Mouse (Mus musculus) MEL (cell line): ENCODE measurements around the gene Fbxw8. TPM values are rescaled to one million over a fixed set of nuclear protein-coding genes. Genes with fewer than 3 reads are reported as not detected.

Source experiments
- DNase-seq: peaks from one replicate; pipeline ENCODE4 v3.0.0; 2011; ENCODE audit warnings: low read depth, low spot score
- H3K27ac ChIP-seq: 2 replicates; pipeline ENCODE4 v1.5.1; 2012; ENCODE audit warnings: low read depth, mild to moderate bottlenecking, control low read depth, low read length, moderate library complexity; ENCODE audit not compliant: control insufficient read depth
- H3K27me3 ChIP-seq, 2 experiments: fragments of 150-350 bp in 1 of 2; sonication (generic) in 1 of 2; 2 replicates each; pipeline ENCODE4 v1.6.1; 2012; ENCODE audit warnings: low read length in 2 of 2, mild to moderate bottlenecking in 2 of 2, improper control_type of control experiment in 1 of 2, moderate library complexity in 1 of 2; ENCODE audit not compliant: insufficient read depth in 2 of 2, control insufficient read depth in 1 of 2
- H3K36me3 ChIP-seq, 2 experiments: 2 replicates each; pipeline ENCODE4 v1.6.1; 2012 to 2014; ENCODE audit warnings: low read length in 2 of 2, improper control_type of control experiment in 1 of 2, inconsistent platforms in 1 of 2, mild to moderate bottlenecking in 1 of 2; ENCODE audit not compliant: insufficient read depth in 2 of 2, control insufficient read depth in 1 of 2
- H3K4me1 ChIP-seq, 2 experiments: fragments of 150-350 bp in 1 of 2; sonication (generic) in 1 of 2; 2 replicates each; pipeline ENCODE4 v1.6.1; 2012; ENCODE audit warnings: low read length in 2 of 2, improper control_type of control experiment in 1 of 2, mild to moderate bottlenecking in 1 of 2; ENCODE audit not compliant: insufficient read depth in 2 of 2, control insufficient read depth in 1 of 2
- H3K4me3 ChIP-seq, 2 experiments: fragments of 150-350 bp in 1 of 2; sonication (generic) in 1 of 2; 2 replicates each; pipeline ENCODE4 v1.5.1; 2012; ENCODE audit warnings: low read depth in 2 of 2, low read length in 2 of 2, mild to moderate bottlenecking in 2 of 2, moderate library complexity in 2 of 2, control low read depth in 1 of 2, improper control_type of control experiment in 1 of 2; ENCODE audit not compliant: control insufficient read depth in 1 of 2, insufficient read depth in 1 of 2
- H3K79me2 ChIP-seq: 2 replicates; pipeline ENCODE4 v1.6.1; 2012; ENCODE audit warnings: mild to moderate bottlenecking, low read length, moderate library complexity; ENCODE audit not compliant: control insufficient read depth, poor library complexity, insufficient read depth
- H3K9ac ChIP-seq: 2 replicates; pipeline ENCODE4 v1.6.1; 2012; ENCODE audit warnings: low read depth, mild to moderate bottlenecking, control low read depth, low read length, moderate library complexity; ENCODE audit not compliant: control insufficient read depth, poor library complexity, severe bottlenecking
- H3K9me3 ChIP-seq: fragments of 150-350 bp; sonication (generic); replicated peaks from 2 replicates; pipeline ENCODE4 v1.6.1; 2012; ENCODE audit warnings: mild to moderate bottlenecking, low read length, improper control_type of control experiment, moderate library complexity; ENCODE audit not compliant: insufficient read depth
- BHLHE40 ChIP-seq: IDR thresholded peaks from 2 replicates; pipeline ENCODE4 v1.6.1; 2012; ENCODE audit warnings: low read depth, mild to moderate bottlenecking, inconsistent platforms, low read length, improper control_type of control experiment, borderline replicate concordance
- CHD2 ChIP-seq: IDR thresholded peaks from 2 replicates; pipeline ENCODE4 v1.6.1; 2011; ENCODE audit warnings: low read length, improper control_type of control experiment
- ELF1 ChIP-seq: IDR thresholded peaks from 2 replicates; pipeline ENCODE4 v1.6.1; 2014; ENCODE audit warnings: low read depth, mild to moderate bottlenecking, inconsistent platforms, low read length, improper control_type of control experiment, moderate library complexity
- EP300 ChIP-seq, 2 experiments: IDR thresholded peaks; 2 replicates each; pipeline ENCODE4 v1.6.1; 2011; ENCODE audit warnings: improper control_type of control experiment in 2 of 2, low read length in 2 of 2, low read depth in 1 of 2, mild to moderate bottlenecking in 1 of 2
- HCFC1 ChIP-seq: IDR thresholded peaks from 2 replicates; pipeline ENCODE4 v1.6.1; 2012; ENCODE audit warnings: low read depth, mild to moderate bottlenecking, inconsistent platforms, low read length, improper control_type of control experiment, moderate library complexity
- KAT2A ChIP-seq: conservative IDR thresholded peaks from 2 replicates; pipeline ENCODE4 v1.6.1; 2012; ENCODE audit warnings: low read depth, low read length, improper control_type of control experiment, inconsistent platforms
- MAX ChIP-seq: IDR thresholded peaks from 2 replicates; pipeline ENCODE4 v1.6.1; 2011; ENCODE audit warnings: low read length, improper control_type of control experiment
- MAZ ChIP-seq: IDR thresholded peaks from 2 replicates; pipeline ENCODE4 v1.6.1; 2012; ENCODE audit warnings: low read depth, mild to moderate bottlenecking, inconsistent platforms, low read length, improper control_type of control experiment
- MEF2A ChIP-seq: IDR thresholded peaks from 2 replicates; pipeline ENCODE4 v1.6.1; 2014; ENCODE audit warnings: low read depth, mild to moderate bottlenecking, inconsistent platforms, low read length, improper control_type of control experiment; ENCODE audit not compliant: poor library complexity, insufficient replicate concordance, severe bottlenecking; ENCODE audit errors: extremely low read depth
- MXI1 ChIP-seq: IDR thresholded peaks from 2 replicates; pipeline ENCODE4 v1.6.1; 2011; ENCODE audit warnings: mild to moderate bottlenecking, low read depth, low read length, improper control_type of control experiment
- MYC ChIP-seq: IDR thresholded peaks from 2 replicates; pipeline ENCODE4 v1.6.1; 2011; ENCODE audit warnings: low read depth, mild to moderate bottlenecking, low read length, improper control_type of control experiment, moderate library complexity
- NELFE ChIP-seq: IDR thresholded peaks from 2 replicates; pipeline ENCODE4 v1.6.1; 2011; ENCODE audit warnings: low read depth, low read length, improper control_type of control experiment
- NRF1 ChIP-seq: IDR thresholded peaks from 2 replicates; pipeline ENCODE4 v1.6.1; 2014; ENCODE audit warnings: low read depth, mild to moderate bottlenecking, inconsistent platforms, low read length, improper control_type of control experiment, moderate library complexity; ENCODE audit not compliant: poor library complexity, insufficient read depth, severe bottlenecking
- POLR2A ChIP-seq, 2 experiments: IDR thresholded peaks; 2 replicates each; pipeline ENCODE4 v1.6.1; 2011 to 2012; ENCODE audit warnings: low read length in 2 of 2, mild to moderate bottlenecking in 2 of 2, control low read depth in 1 of 2, improper control_type of control experiment in 1 of 2, low read depth in 1 of 2, moderate library complexity in 1 of 2; ENCODE audit not compliant: control insufficient read depth in 1 of 2, insufficient read depth in 1 of 2, poor library complexity in 1 of 2
- POLR2AphosphoS5 ChIP-seq: IDR thresholded peaks from 2 replicates; pipeline ENCODE4 v1.6.1; 2012; ENCODE audit warnings: low read depth, borderline replicate concordance, mild to moderate bottlenecking, inconsistent platforms, low read length, moderate library complexity, mixed read lengths
- RAD21 ChIP-seq: IDR thresholded peaks from 2 replicates; pipeline ENCODE4 v1.6.1; 2011; ENCODE audit warnings: mild to moderate bottlenecking, low read depth, low read length, improper control_type of control experiment
- RCOR1 ChIP-seq: IDR thresholded peaks from 2 replicates; pipeline ENCODE4 v1.6.1; 2012; ENCODE audit warnings: low read depth, mild to moderate bottlenecking, inconsistent platforms, low read length, improper control_type of control experiment
- SIN3A ChIP-seq: IDR thresholded peaks from 2 replicates; pipeline ENCODE4 v1.6.1; 2012; ENCODE audit warnings: low read length, improper control_type of control experiment, inconsistent platforms
- SMC3 ChIP-seq: IDR thresholded peaks from 2 replicates; pipeline ENCODE4 v1.6.1; 2011; ENCODE audit warnings: low read depth, low read length, improper control_type of control experiment
- polyA plus RNA-seq, 2 experiments: library from polyadenylated mRNA; stranded (reverse) in 1 of 2; unstranded in 1 of 2; fragments of >175 nt in 1 of 2; fragments of >200 nt in 1 of 2; gene quantifications; 2 replicates each; pipeline versions ENCODE4 v1.2.1 to v1.2.4; 2012; ENCODE audit warnings: low replicate concordance in 2 of 2, low read depth in 1 of 2; ENCODE audit not compliant: insufficient read length in 2 of 2, insufficient read depth in 1 of 2, missing spikeins in 1 of 2
- total RNA-seq: library from RNA; depleted of rRNA; stranded (reverse); fragments of 300-350 nt; gene quantifications from 2 replicates; pipeline ENCODE4 v1.2.3, GENCODE M21; 2012

Fbxw8 gene
- total and polyA plus RNA-seq, 3 experiments = 49.9 to 57.4 (median 52.5) TPM

- H3K4me3 ChIP-seq = no peak overlapping the region
- no peak for DNase-seq
- H3K27me3 ChIP-seq = no peaks in the 10 kb centered on the region
- H3K27ac ChIP-seq = no peak overlapping the region
- H3K9me3 ChIP-seq = no peaks in the 10 kb centered on the region
- no peaks in the 10 kb centered on the region for H3K4me1 ChIP-seq
- no peak overlapping the region for H3K9ac ChIP-seq
- no peaks in the 10 kb centered on the region for H3K36me3 ChIP-seq
- no peaks in the 10 kb centered on the region for H3K79me2 ChIP-seq
- TF ChIP-seq MYC = no peak
- TF ChIP-seq KAT2A = no peak
- TF ChIP-seq NELFE = no peak
- no peak for TF ChIP-seq HCFC1
- TF ChIP-seq ELF1 = no peak
- TF ChIP-seq SMC3 = no peak
- no peak for TF ChIP-seq NRF1
- TF ChIP-seq MAX = no peak
- TF ChIP-seq MAZ = no peak
- no peak for TF ChIP-seq RCOR1
- no peak for TF ChIP-seq POLR2AphosphoS5
- no peak for TF ChIP-seq POLR2A (IDR thresholded peaks at IDR 0.05; ENCODE audit: control insufficient read depth in 1 of 2, insufficient read depth in 1 of 2, low read depth in 1 of 2, low read length in 2 of 2, poor library complexity in 1 of 2)
- no peak for TF ChIP-seq SIN3A
- no peak for TF ChIP-seq BHLHE40
- TF ChIP-seq MEF2A = no peak
- TF ChIP-seq EP300 (IDR thresholded peaks at IDR 0.05; ENCODE audit: low read depth in 1 of 2, low read length in 2 of 2) = no peak
- no peak for TF ChIP-seq MXI1
Observed at GRCm38 (mm10) chr5:118197421-118197820, 42.2 kb upstream of the Fbxw8 start.

GRCm38 (mm10) chr5:118192221-118192620 lies 37.0 kb upstream of the Fbxw8 start:
- no peaks in the 10 kb centered on the region for H3K36me3 ChIP-seq
- no peaks in the 10 kb centered on the region for H3K4me1 ChIP-seq
- H3K27ac ChIP-seq = no peak overlapping the region
- no peak overlapping the region for H3K4me3 ChIP-seq
- no peak for DNase-seq
- no peak overlapping the region for H3K9ac ChIP-seq
- no peaks in the 10 kb centered on the region for H3K79me2 ChIP-seq
- no peaks in the 10 kb centered on the region for H3K27me3 ChIP-seq
- TF ChIP-seq CHD2 = no peak
- TF ChIP-seq RAD21 = no peak
- H3K9me3 ChIP-seq = no peaks in the 10 kb centered on the region
